In genomic region chr6:126048206-126048605, GRCm38 (mm10) we compare ENCODE assay signal across 20 mouse cellular contexts.
A peak's percentile ranks its signal among the peaks of the same experiment; 100 is the strongest.
DNase-seq lines count a peak whose midpoint lies in the region; ATAC-seq lines count a peak whose summit lies in the region.
"Had no signal": no experiment of that assay in that cellular context is flagged by ENCODE, and none has a peak within 500 bp of the region (broad histone marks: within the 10 kb centered on the region; RNA-seq: fewer than 3 reads in every experiment).

No protein-coding gene starts in this region.

- no peak for ATAC-seq in midbrain, embryonic 11.5 days (ENCODE audit: low FRiP score)
- no peak for ATAC-seq in midbrain, embryonic 16.5 days
- ATAC-seq: activated CD4-positive, CD25-positive, alpha-beta regulatory T cell, adult 4 months; CD4-positive, CD25-positive, alpha-beta regulatory T cell, adult 4 months; Patski had no signal

- no peak overlapping the region for H3K4me3 ChIP-seq in heart, embryonic 10.5 days
- H3K4me3 ChIP-seq in midbrain, embryonic 11.5 days (ENCODE audit: low read depth, low read length) = no peak overlapping the region
- H3K4me3 ChIP-seq in midbrain, embryonic 16.5 days (ENCODE audit: low read depth, low read length) = no peak overlapping the region

- intact Hi-C loops in heart, postnatal 10 days (cut with DNase I) = no loop called here

- H3K4me1 ChIP-seq in heart, embryonic 10.5 days = no peaks in the 10 kb centered on the region
- no peaks in the 10 kb centered on the region for H3K4me1 ChIP-seq in midbrain, embryonic 11.5 days (ENCODE audit: control insufficient read depth, insufficient read depth, low read length)
- no peaks in the 10 kb centered on the region for H3K4me1 ChIP-seq in midbrain, embryonic 16.5 days (ENCODE audit: control insufficient read depth, insufficient read depth, low read length)

- no peak overlapping the region for H3K27ac ChIP-seq in heart, embryonic 10.5 days
- H3K27ac ChIP-seq in midbrain, embryonic 11.5 days (ENCODE audit: low read depth, low read length) = no peak overlapping the region
- H3K27ac ChIP-seq in midbrain, embryonic 16.5 days (ENCODE audit: low read length) = no peak overlapping the region

- H3K9me3 ChIP-seq in heart, embryonic 10.5 days = no peaks in the 10 kb centered on the region
- H3K9me3 ChIP-seq in midbrain, embryonic 11.5 days (ENCODE audit: control insufficient read depth, low read length) = no peaks in the 10 kb centered on the region
- H3K9me3 ChIP-seq in midbrain, embryonic 16.5 days (replicated peaks; ENCODE audit: control insufficient read depth, low read length, poor library complexity, severe bottlenecking) = no peaks in the 10 kb centered on the region

- H3K27me3 ChIP-seq in heart, embryonic 10.5 days (ENCODE audit: insufficient read depth, poor library complexity, severe bottlenecking) = no peaks in the 10 kb centered on the region
- H3K27me3 ChIP-seq in midbrain, embryonic 11.5 days (ENCODE audit: control insufficient read depth, insufficient read depth, low read length) = no peaks in the 10 kb centered on the region
- H3K27me3 ChIP-seq in midbrain, embryonic 16.5 days (ENCODE audit: control insufficient read depth, insufficient read depth, low read depth, low read length) = no peaks in the 10 kb centered on the region

- 72% methylated on average over 4 of the region's 4 CpGs for WGBS in heart, embryonic 10.5 days
- WGBS in midbrain, embryonic 11.5 days = 74% methylated on average over 4 of the region's 4 CpGs
- WGBS in midbrain, embryonic 16.5 days = 83% methylated on average over 4 of the region's 4 CpGs

- H3K9ac ChIP-seq in midbrain, embryonic 11.5 days (ENCODE audit: low read length) = no peak overlapping the region
- H3K9ac ChIP-seq in midbrain, embryonic 16.5 days (ENCODE audit: low read depth, low read length) = no peak overlapping the region

- no peak overlapping the region for H3K4me2 ChIP-seq in midbrain, embryonic 11.5 days
- no peak overlapping the region for H3K4me2 ChIP-seq in midbrain, embryonic 16.5 days (ENCODE audit: low read length)

- peak; percentile 68 for DNase-seq in heart, adult 11 months
- no peak for DNase-seq in heart, postnatal 10 days
- peak; percentile 54 for DNase-seq in heart, embryonic 10.5 days (ENCODE audit: low spot score)
- no peak for DNase-seq in heart, postnatal 4 days
- peak; percentile 17 for DNase-seq in midbrain, embryonic 11.5 days (ENCODE audit: low spot score, missing footprints)
- DNase-seq: adrenal gland, adult 2 months; adrenal gland, adult 8-10 months; adrenal gland, postnatal 10 days; adrenal gland, postnatal 14 days; adrenal gland, postnatal 25 days; adrenal gland, postnatal 36 days; B cell, adult 2 months; cerebellum, adult 11 months; cerebellum, adult 11-12 months; cerebellum, adult 18-20 months had no signal

- H3K36me3 ChIP-seq in heart, embryonic 10.5 days = no peaks in the 10 kb centered on the region
- no peaks in the 10 kb centered on the region for H3K36me3 ChIP-seq in midbrain, embryonic 11.5 days (ENCODE audit: control insufficient read depth, insufficient read depth, low read length)
- H3K36me3 ChIP-seq in midbrain, embryonic 16.5 days (ENCODE audit: control insufficient read depth, insufficient read depth, low read length) = no peaks in the 10 kb centered on the region
- H3K36me3 ChIP-seq: G1E had no signal

Comparison
In these comparisons a context has a peak if more than half of its experiments do, and no peak if none do; other contexts are left out.
1. DNase-seq: peak in heart, adult 11 months (single experiment), heart, embryonic 10.5 days (single experiment) and midbrain, embryonic 11.5 days (single experiment); none in heart, postnatal 10 days (0 of 2) and heart, postnatal 4 days (single experiment).